Mouse (Mus musculus) ES-E14 (cell line): ENCODE measurements around the gene Prap1. TPM values are rescaled to one million over a fixed set of nuclear protein-coding genes. Genes with fewer than 3 reads are reported as not detected.

Source experiments
- DNase-seq: peaks from one replicate; pipeline ENCODE4 v3.0.0-alpha.2; 2013; ENCODE audit warnings: low read depth, low spot score
- H3K27ac ChIP-seq: 2 replicates; pipeline ENCODE4 v1.5.1; 2012; ENCODE audit warnings: low read depth, mild to moderate bottlenecking, low read length, moderate library complexity, mixed read lengths; ENCODE audit not compliant: poor library complexity, insufficient read depth, severe bottlenecking
- H3K36me3 ChIP-seq: 2 replicates; pipeline ENCODE4 v1.6.1; 2012; ENCODE audit warnings: mild to moderate bottlenecking, low read length, moderate library complexity, mixed read lengths; ENCODE audit not compliant: control insufficient read depth, poor library complexity, insufficient read depth, severe bottlenecking
- H3K4me1 ChIP-seq, 2 experiments: fragments of 150-350 bp in 1 of 2; sonication (generic) in 1 of 2; 2 replicates each; pipeline ENCODE4 v1.6.1; 2012; ENCODE audit warnings: low read length in 2 of 2, mild to moderate bottlenecking in 1 of 2, mixed read lengths in 1 of 2; ENCODE audit not compliant: control insufficient read depth in 2 of 2, insufficient read depth in 2 of 2, poor library complexity in 1 of 2
- H3K4me3 ChIP-seq, 2 experiments: fragments of 150-350 bp in 1 of 2; sonication (generic) in 1 of 2; 2 replicates each; pipeline ENCODE4 v1.5.1; 2012; ENCODE audit warnings: low read length in 2 of 2, low read depth in 1 of 2, mild to moderate bottlenecking in 1 of 2, mixed read lengths in 1 of 2; ENCODE audit not compliant: insufficient read depth in 1 of 2, poor library complexity in 1 of 2, severe bottlenecking in 1 of 2
- H3K9ac ChIP-seq: 2 replicates; pipeline ENCODE4 v1.6.1; 2012; ENCODE audit warnings: low read depth, mild to moderate bottlenecking, low read length, mixed read lengths; ENCODE audit not compliant: poor library complexity, insufficient read depth, severe bottlenecking
- H3K9me3 ChIP-seq: fragments of 150-350 bp; sonication (generic); 2 replicates; pipeline ENCODE4 v1.6.1; 2012; ENCODE audit warnings: low read depth, mild to moderate bottlenecking, low read length; ENCODE audit not compliant: control insufficient read depth, insufficient read depth
- CHD2 ChIP-seq: IDR thresholded peaks from 2 replicates; pipeline ENCODE4 v1.6.1; 2014; ENCODE audit warnings: mild to moderate bottlenecking, low read depth, low read length, inconsistent platforms
- HCFC1 ChIP-seq: IDR thresholded peaks from 2 replicates; pipeline ENCODE4 v1.6.1; 2012; ENCODE audit warnings: low read length, inconsistent platforms, borderline replicate concordance; ENCODE audit not compliant: insufficient read depth
- MAFK ChIP-seq: IDR thresholded peaks from 2 replicates; pipeline ENCODE4 v1.6.1; 2014; ENCODE audit warnings: mild to moderate bottlenecking, low read depth, low read length, inconsistent platforms; ENCODE audit not compliant: insufficient read depth
- ZC3H11A ChIP-seq: IDR thresholded peaks from 2 replicates; pipeline ENCODE4 v1.6.1; 2012; ENCODE audit warnings: low read depth, mild to moderate bottlenecking, inconsistent platforms, low read length, borderline replicate concordance
- ZNF384 ChIP-seq: IDR thresholded peaks from 2 replicates; pipeline ENCODE4 v1.6.1; 2012; ENCODE audit warnings: low read depth, low read length, inconsistent platforms
- in situ Hi-C, 2 experiments: fragments of 600-800 bp; cut with MboI; formaldehyde crosslinking; loops; one replicate each; pipeline ENCODE4 v1.15.1; 2025; ENCODE audit warnings: low sequenced_read_pairs in 2 of 2, inconsistent platforms in 1 of 2; ENCODE audit not compliant: unreplicated experiment in 2 of 2
- total RNA-seq: library from RNA; depleted of rRNA; stranded (reverse); fragments of 300-350 nt; gene quantifications from 2 replicates; pipeline ENCODE4 v1.2.3, GENCODE M21; 2012

The Prap1 gene
- total RNA-seq, 1 experiment: 0.49 TPM

DNA sequence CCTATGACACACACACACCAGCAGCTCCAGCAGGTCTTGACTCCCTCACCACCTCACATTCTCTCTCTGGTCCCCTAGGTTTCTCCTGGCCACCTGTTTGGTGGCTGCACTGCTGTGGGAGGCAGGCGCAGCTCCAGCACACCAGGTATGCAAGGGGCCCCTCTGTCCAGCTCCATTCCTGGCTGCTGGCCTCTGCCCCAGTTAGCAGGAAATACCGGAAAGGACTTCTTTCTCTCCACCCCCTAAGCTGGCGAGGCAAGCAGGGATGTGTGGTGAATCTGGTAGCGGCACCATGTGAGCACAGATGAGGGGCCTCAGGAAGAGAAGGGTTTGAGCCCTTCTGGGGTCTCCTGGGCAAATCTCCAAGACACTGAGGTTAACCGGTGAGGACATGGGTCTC is 1.8 kb downstream of the Prap1 start:
- DNase-seq: no peak
- H3K9me3 ChIP-seq: no peaks in the 10 kb centered on the region
- in situ Hi-C loops: no loop called here
- no peak overlapping the region for H3K9ac ChIP-seq
- no peaks in the 10 kb centered on the region for H3K4me1 ChIP-seq
- no peaks in the 10 kb centered on the region for H3K36me3 ChIP-seq
- H3K27ac ChIP-seq: no peak overlapping the region
- TF ChIP-seq HCFC1: no peak
- no peak overlapping the region for H3K4me3 ChIP-seq

DNA sequence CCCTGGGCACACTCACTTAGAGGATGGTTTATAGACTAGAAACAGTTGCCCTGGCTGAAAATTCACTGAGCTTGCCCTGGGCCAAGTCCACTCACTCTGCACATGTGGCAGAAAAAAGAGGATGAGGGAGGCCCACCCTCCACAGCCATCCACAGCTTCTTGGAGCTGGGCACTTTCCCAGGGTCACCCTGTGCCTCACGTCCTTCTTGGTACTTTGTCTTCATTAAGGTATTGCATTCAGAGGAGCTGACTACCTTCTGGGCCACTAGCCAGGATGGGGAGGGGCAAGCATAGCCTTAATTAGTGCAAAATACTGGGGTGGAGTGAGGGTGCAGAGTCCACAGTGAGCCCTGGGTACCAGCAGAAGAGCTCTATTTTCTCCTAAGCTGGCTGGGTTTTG is 2.4 kb downstream of the Prap1 start:
- Histone ChIP-seq H3K27ac (no peak overlapping the region), H3K9ac (no peak overlapping the region), H3K4me3 (no peak overlapping the region), H3K4me1 (no peaks in the 10 kb centered on the region), H3K36me3 (no peaks in the 10 kb centered on the region), H3K9me3 (no peaks in the 10 kb centered on the region)
- DNase-seq: no peak
- in situ Hi-C loops: no loop called here
- no peak for TF ChIP-seq MAFK
- TF ChIP-seq ZC3H11A: no peak
- no peak for TF ChIP-seq CHD2
- TF ChIP-seq ZNF384: no peak
- no peak for TF ChIP-seq HCFC1

DNA sequence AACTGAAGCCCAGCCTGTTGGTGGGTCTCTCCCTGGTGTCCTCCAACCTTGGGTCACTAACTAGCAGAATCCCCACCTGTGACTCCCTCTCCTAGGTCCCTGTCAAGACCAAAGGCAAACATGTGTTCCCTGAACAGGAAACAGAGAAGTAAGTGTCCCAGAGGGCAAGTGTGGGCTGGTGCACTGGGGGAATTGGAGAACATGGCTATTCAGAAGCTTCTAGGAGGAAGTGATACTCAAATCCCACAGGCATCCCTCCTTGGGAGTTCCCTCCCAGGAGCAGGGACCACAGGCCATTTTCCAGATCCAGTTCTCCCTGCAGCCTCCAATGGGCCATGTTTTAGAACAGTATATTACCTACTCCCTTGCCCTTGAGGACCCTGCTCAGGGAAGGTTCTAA is 2.9 kb downstream of the Prap1 start:
- Histone ChIP-seq H3K36me3 (no peaks in the 10 kb centered on the region), H3K27ac (no peak overlapping the region), H3K9me3 (no peaks in the 10 kb centered on the region), H3K4me1 (no peaks in the 10 kb centered on the region), H3K4me3 (no peak overlapping the region), H3K9ac (no peak overlapping the region)
- TF ChIP-seq ZC3H11A: no peak
- no peak for TF ChIP-seq CHD2
- no peak for TF ChIP-seq MAFK
- no peak for TF ChIP-seq ZNF384
- TF ChIP-seq HCFC1: no peak
- no peak for DNase-seq
- in situ Hi-C loops: no loop called here

DNA sequence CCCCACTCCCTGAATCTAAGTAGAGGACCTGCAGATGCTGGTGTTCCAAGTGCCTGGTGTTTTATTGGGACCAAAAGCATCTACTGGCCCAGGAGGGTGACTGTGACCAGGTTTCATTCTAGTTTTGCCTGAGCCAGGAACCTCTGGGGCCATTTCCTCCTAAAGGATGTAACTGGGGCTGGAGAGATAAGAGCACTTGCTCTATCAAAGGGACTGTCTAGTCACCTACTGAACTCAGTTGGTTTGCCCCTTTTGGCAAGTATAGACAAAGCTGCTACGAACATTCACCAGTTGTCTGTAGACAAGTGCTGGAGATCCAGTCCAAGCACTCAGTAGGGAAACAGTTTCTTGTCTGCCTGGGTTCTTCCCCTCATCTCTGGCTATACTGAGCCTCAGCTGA is 5.3 kb downstream of the Prap1 start:
- no peak overlapping the region for H3K9ac ChIP-seq
- in situ Hi-C loops: no loop called here
- no peak overlapping the region for H3K4me3 ChIP-seq
- H3K36me3 ChIP-seq: no peaks in the 10 kb centered on the region
- H3K4me1 ChIP-seq: peaks cover 0 to 7% of the 10 kb centered on the region in 2 experiments; a peak in 2 of 4 replicates
- no peak for DNase-seq
- no peak overlapping the region for H3K27ac ChIP-seq
- TF ChIP-seq MAFK: no peak
- no peak for TF ChIP-seq CHD2
- no peaks in the 10 kb centered on the region for H3K9me3 ChIP-seq

DNA sequence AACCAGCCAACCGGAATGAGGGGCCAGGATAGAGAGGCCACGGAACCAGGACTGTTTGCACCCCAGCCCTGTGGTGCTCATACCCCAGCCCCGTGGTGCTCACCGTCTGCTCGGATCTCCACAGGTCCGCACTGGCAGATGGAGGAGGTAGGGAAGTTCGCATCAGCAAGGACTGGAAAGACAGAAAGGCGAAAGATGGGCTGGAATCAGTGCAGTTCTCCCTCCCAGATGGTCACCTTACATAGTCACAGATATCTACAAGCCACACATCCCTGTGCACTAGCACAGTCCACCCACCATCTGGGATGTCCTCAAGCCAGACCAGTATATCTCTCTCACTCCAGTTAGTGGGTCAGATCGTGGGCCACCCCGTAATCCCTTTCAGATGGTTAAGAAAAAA is 8.3 kb downstream of the Prap1 start:
- Histone ChIP-seq H3K36me3 (peaks cover 2% of the 10 kb centered on the region; the same call in 1 of the 2 replicates), H3K4me1 (peaks cover 0 to 7% of the 10 kb centered on the region in 2 experiments; a peak in 2 of 4 replicates), H3K9me3 (no peaks in the 10 kb centered on the region), H3K27ac (no peak overlapping the region), H3K4me3 (peak overlapping the region; percentile 56 to 82), H3K9ac (peak overlapping the region; percentile 46)
- in situ Hi-C loops: no loop called here
- no peak for DNase-seq
- TF ChIP-seq CHD2 (no peak), ZC3H11A (no peak), MAFK (no peak), ZNF384 (no peak), HCFC1 (no peak)
